Mouse (Mus musculus): ENCODE results near the gene Unk. TPM values are rescaled to one million over a fixed set of nuclear protein-coding genes. Genes with fewer than 3 reads are reported as not detected.

Unk gene
- polyA plus RNA-seq, 1 experiment, result 28.1 TPM

DNA sequence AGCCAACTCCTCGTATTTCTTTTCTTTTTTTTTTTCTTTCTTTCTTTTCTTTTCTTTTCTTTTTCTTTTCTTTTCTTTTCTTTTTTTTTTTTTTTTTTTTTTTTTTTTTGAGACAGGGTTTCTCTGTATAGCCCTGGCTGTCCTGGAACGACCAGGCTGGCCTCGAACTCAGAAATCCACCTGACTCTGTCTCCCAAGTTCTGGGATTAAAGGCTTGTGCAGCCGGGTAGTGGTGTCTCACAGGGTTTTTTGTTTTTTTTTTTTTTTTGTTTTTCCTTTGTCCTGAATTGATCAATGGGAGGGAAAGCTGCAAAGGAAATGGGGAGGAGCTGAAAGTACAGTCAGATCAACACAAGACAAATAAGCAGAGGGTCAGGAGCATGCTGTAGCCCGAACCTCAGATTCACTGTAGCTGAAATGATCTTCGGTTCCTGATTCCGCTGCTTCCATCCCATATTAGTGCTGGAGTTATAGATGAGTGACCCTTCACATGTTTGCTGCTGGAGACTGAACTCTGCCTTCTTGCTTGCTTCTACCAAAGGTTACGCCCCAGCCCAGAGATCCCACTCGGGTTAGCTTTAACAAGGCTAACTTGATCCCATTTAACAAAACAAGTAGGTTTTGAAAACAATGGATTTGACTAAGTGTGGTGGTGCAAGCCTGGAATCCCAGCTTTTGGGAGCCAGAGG, 1.8 kb upstream of the Unk start:
- TF ChIP-seq POLR2A (IDR thresholded peaks at IDR 0.05; ENCODE audit: borderline replicate concordance, low read depth, low read length), result no peak
- no peak for TF ChIP-seq CTCF (IDR thresholded peaks at IDR 0.05; ENCODE audit: low read depth, low read length)
- Histone ChIP-seq H3K4me3 (ENCODE audit: insufficient read depth, low read length) (no peak overlapping the region; the same call in 1 of the 2 replicates), H3K4me1 (ENCODE audit: control insufficient read depth, insufficient read depth, low read length) (peaks cover 37% of the 10 kb centered on the region), H3K27ac (ENCODE audit: insufficient read depth, low read depth, low read length) (peak overlapping the region; percentile 73)

DNA sequence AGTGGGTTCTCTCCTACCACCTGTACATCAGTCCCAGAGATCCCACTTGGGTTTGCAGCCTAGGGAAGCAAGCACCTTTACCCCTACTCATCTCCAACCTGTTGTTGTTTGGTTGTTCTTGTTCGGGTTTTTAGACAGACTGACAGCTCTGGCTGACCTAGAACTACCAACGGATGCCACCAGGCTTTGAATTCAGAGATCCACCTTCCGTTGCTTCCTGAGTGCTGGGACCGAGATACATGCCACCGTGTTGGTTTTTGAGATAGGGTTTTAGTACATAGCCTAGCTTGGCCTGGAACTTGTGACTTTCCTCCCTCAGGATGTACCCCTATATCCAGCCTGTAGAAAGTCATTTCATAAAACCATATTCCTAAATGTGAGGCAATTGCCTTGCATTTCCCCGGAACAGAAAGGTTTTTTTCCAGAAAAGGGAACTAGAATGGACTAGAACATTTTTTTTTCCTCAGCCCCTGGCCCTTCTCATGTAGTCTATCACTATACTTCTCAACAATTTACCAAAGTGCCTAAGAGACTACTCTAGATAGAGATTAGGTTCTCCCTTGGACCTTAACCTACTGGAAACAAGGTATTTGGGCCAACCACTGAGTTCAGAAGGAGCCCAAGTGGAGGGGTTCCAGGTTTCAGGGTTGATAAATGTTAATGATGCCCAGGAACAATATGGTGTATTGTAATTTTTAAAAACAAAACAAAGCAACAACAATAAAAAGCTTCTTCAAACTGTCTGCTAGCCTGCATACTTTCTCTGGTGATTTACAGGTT, 846 bp upstream of the Unk start:
- H3K27ac ChIP-seq (ENCODE audit: insufficient read depth, low read depth, low read length), result peak overlapping the region; percentile 73
- peak overlapping the region; percentile 71 for H3K4me3 ChIP-seq (ENCODE audit: insufficient read depth, low read length)

DNA sequence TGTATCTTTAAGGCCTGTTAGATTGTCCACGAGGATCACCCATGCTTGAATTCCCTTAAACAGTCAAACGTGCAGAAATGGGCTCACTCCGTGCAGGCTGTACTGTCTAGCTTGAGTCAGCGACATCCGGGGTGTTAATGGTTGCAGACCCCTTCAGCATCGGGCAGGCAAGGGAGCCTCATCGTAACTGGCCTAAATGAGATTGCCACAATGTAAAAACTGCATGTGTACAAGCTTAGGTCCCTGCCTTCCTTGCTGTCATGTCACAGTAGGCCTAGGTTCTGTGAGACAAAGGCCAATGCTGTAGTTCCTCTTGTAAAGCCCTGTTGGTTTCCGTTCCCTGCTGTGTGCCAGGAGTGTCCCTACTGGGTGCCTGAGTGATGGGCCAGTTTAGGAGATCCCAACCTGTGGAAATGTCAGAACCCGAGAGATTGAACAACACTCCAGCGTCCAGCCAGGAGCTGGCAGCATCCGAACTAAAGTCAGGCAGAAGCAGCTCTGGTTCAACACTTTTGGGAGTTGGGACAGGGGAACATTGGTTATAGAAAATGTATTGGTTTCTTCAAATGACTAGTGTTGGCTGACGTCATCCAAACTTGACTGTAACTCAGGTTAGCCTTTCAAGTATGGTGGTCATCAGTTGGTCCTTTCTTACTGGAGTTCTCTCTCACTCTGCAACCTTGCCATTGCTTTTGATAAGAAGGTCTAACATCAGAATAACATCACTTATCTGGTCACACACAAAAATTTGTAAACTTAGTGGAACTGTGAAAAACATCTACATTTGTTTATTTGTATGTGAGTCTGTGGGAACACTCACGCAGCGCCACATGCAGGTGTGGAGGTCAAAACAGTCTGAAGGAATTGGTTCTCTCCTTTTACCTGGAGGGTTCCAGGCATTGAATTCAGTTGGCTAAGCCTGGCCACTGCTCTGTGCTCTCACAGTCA, 1.1 kb downstream of the Unk start:
- Histone ChIP-seq H3K27ac (ENCODE audit: insufficient read depth, low read depth, low read length) (peak overlapping the region; percentile 90), H3K4me3 (ENCODE audit: insufficient read depth, low read length) (peak overlapping the region; percentile 71), H3K4me1 (ENCODE audit: control insufficient read depth, insufficient read depth, low read length) (peaks cover 30% of the 10 kb centered on the region)
- TF ChIP-seq POLR2A (IDR thresholded peaks at IDR 0.05; ENCODE audit: borderline replicate concordance, low read depth, low read length) (no peak), CTCF (IDR thresholded peaks at IDR 0.05; ENCODE audit: low read depth, low read length) (no peak)

More for the DNA sequence above, 846 bp upstream of the Unk start:
- no peak for TF ChIP-seq CTCF (IDR thresholded peaks at IDR 0.05; ENCODE audit: low read depth, low read length)
- no peak for TF ChIP-seq POLR2A (IDR thresholded peaks at IDR 0.05; ENCODE audit: borderline replicate concordance, low read depth, low read length)
- peaks cover 37% of the 10 kb centered on the region for H3K4me1 ChIP-seq (ENCODE audit: control insufficient read depth, insufficient read depth, low read length)

DNA sequence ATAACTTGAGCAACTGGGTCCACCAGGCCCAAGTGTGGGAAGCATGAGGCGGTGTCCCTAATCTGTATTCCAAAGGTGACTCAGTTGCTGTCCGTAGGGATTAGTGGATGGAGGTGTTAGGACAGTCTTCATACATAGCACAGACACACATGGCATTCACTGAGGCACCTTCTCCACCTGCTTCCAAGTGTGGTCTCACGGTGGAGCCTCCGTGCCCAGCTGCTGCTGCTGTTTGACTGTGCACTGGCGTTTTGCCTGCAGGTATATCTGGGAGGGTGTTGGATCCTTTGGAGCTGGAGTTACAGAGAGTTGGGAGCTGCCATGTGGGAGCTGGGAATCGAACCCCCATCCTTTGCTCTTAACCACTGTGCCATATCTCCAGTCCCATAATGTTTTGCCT, 4.5 kb downstream of the Unk start:
- TF ChIP-seq CTCF (IDR thresholded peaks at IDR 0.05; ENCODE audit: low read depth, low read length) (no peak), POLR2A (IDR thresholded peaks at IDR 0.05; ENCODE audit: borderline replicate concordance, low read depth, low read length) (no peak)
- H3K4me3 ChIP-seq (ENCODE audit: insufficient read depth, low read length), result no peak overlapping the region
- no peak overlapping the region for H3K27ac ChIP-seq (ENCODE audit: insufficient read depth, low read depth, low read length)
- H3K4me1 ChIP-seq (ENCODE audit: control insufficient read depth, insufficient read depth, low read length), result peaks cover 22% of the 10 kb centered on the region

DNA sequence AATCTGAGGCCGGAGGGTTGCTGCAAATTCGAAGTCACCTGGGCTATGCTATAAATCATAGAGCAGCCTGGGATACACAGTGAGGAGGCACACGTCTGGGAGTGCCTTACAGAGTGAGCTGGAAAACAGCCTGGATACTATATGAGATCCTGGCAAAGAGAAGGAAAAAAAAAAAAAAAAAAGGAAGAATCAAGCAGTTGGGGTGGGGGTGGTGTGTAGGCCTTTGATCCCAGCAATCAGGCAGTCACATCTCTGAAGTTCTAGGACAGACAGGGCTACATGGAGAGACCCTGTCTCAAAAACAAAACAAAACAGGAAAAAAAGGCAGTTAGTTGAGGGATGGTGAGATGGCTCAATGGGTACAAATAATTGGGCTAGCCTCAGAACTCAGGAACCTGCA, 6.5 kb downstream of the Unk start:
- TF ChIP-seq CTCF (IDR thresholded peaks at IDR 0.05; ENCODE audit: low read depth, low read length) (no peak), POLR2A (IDR thresholded peaks at IDR 0.05; ENCODE audit: borderline replicate concordance, low read depth, low read length) (no peak)
- Histone ChIP-seq H3K27ac (ENCODE audit: insufficient read depth, low read depth, low read length) (no peak overlapping the region), H3K4me1 (ENCODE audit: control insufficient read depth, insufficient read depth, low read length) (peaks cover 17% of the 10 kb centered on the region)

DNA sequence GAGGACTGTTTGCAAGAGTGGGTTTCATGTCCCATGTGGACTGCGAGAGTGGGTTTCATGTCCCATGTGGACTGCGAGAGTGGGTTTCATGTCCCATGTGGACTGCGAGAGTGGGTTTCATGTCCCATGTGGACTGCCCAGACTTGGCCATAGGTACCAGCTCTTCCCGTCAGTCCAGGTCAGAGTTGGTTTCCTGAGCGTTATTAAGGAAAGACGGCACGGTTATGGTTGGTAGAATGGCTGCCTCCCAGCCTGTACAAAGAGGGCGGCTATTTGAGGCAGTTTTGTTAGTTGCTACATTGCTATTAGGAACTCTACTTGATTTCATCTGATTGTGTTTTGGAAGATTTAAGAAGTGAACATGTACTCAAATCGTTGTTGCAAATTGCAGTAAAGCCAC, 7.7 kb downstream of the Unk start:
- peaks cover 14% of the 10 kb centered on the region for H3K4me1 ChIP-seq (ENCODE audit: control insufficient read depth, insufficient read depth, low read length)
- TF ChIP-seq CTCF (IDR thresholded peaks at IDR 0.05; ENCODE audit: low read depth, low read length) (no peak), POLR2A (IDR thresholded peaks at IDR 0.05; ENCODE audit: borderline replicate concordance, low read depth, low read length) (no peak)
- no peak overlapping the region for H3K4me3 ChIP-seq (ENCODE audit: insufficient read depth, low read length)
- no peak overlapping the region for H3K27ac ChIP-seq (ENCODE audit: insufficient read depth, low read depth, low read length)

More for the DNA sequence above, 6.5 kb downstream of the Unk start:
- H3K4me3 ChIP-seq (ENCODE audit: insufficient read depth, low read length), result no peak overlapping the region

DNA sequence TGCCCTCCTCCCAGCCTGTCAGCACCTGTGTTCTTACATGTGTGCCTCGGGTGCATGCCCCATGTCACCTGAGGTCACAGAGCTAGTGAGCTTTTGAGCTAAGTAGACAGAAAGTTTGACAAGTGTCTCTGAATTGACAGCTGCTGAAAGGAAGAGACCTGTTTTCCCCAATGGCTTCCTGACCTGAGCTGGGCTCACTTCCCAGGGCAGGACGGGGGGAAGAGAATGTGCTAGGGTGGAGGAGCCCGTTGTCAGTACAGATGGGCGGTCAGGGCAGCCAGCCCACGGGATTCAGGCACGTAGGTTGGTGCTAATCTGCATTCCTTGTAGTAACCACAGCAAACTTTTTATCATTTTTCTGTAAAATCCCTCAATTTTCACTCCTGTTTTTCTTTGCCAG, 10.5 kb downstream of the Unk start:
- TF ChIP-seq POLR2A (IDR thresholded peaks at IDR 0.05; ENCODE audit: borderline replicate concordance, low read depth, low read length) (no peak), CTCF (IDR thresholded peaks at IDR 0.05; ENCODE audit: low read depth, low read length) (no peak)
- no peak overlapping the region for H3K27ac ChIP-seq (ENCODE audit: insufficient read depth, low read depth, low read length)
- no peak overlapping the region for H3K4me3 ChIP-seq (ENCODE audit: insufficient read depth, low read length)
- peaks cover 13% of the 10 kb centered on the region for H3K4me1 ChIP-seq (ENCODE audit: control insufficient read depth, insufficient read depth, low read length)

DNA sequence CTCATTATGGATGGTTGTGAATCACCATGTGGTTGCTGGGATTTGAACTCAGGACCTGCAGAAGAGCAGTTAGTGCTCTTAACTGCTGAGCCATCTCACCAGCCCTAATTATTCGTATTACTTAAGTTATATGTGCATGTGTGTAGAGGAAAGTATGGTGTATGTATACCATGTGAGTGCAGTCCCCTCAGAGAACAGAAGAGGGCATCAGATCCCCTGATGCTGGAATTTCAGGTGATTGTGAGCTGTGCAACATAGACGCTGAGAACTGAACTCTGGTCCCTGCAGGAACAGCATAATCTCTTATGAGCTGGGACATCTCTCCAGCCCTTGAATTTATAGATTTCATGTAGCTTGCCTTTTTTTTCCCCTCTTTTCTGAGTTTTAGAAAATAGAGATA, 11.7 kb downstream of the Unk start:
- Histone ChIP-seq H3K4me1 (ENCODE audit: control insufficient read depth, insufficient read depth, low read length) (peaks cover 7% of the 10 kb centered on the region), H3K27ac (ENCODE audit: insufficient read depth, low read depth, low read length) (no peak overlapping the region), H3K4me3 (ENCODE audit: insufficient read depth, low read length) (no peak overlapping the region)
- TF ChIP-seq CTCF (IDR thresholded peaks at IDR 0.05; ENCODE audit: low read depth, low read length), result no peak
- no peak for TF ChIP-seq POLR2A (IDR thresholded peaks at IDR 0.05; ENCODE audit: borderline replicate concordance, low read depth, low read length)

DNA sequence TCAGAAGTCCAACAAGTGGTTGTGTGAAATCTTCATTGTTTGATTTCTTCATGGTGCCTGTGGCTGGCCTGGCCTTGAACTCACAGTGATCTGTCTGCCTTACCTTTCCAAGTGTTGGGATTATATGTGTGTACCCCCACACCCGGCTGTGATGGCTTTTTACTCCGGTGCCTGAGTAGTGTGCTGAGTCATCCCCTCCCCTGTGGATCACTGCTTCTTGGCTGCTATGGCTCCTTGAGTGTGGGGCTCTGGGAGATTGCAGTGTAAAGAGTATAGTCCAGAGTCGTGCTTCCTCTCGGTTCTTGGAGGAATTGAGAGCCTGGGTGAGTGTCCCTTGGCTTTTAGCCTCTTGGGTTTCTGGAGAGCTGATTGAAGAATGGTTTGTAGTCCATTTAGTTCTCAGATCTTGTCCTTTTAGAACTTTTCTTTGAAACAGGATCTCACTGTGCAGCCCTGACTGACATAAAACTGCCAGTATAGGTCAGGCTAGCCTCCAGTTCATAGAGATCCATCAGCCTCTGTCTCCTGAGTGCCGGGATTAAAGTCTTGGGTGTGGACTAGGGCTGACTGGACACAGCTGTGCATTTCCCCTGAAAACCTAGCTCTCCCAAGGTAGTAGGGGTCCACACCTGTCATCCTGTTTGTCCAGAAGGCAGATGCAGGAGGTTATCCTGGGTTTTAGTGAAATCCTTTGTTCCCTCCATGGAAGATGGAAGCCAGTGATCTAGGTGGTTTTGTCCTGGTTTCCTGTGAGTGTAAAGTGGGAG, 12.4 kb downstream of the Unk start:
- no peak overlapping the region for H3K4me3 ChIP-seq (ENCODE audit: insufficient read depth, low read length)
- peaks cover 5% of the 10 kb centered on the region for H3K4me1 ChIP-seq (ENCODE audit: control insufficient read depth, insufficient read depth, low read length)
- no peak for TF ChIP-seq POLR2A (IDR thresholded peaks at IDR 0.05; ENCODE audit: borderline replicate concordance, low read depth, low read length)
- TF ChIP-seq CTCF (IDR thresholded peaks at IDR 0.05; ENCODE audit: low read depth, low read length), result no peak
- no peak overlapping the region for H3K27ac ChIP-seq (ENCODE audit: insufficient read depth, low read depth, low read length)
